Mouse (Mus musculus) CH12.LX (cell line): ENCODE measurements around the gene Actl11.

Experiments used
- CTCF ChIP-seq, 2 experiments: IDR thresholded peaks in 1 of 2; conservative IDR thresholded peaks in 1 of 2; 2 replicates each; pipeline ENCODE4 v1.5.1; 2011 to 2012; ENCODE audit warnings: low read depth in 2 of 2, low read length in 2 of 2, improper control_type of control experiment in 1 of 2, inconsistent platforms in 1 of 2, mild to moderate bottlenecking in 1 of 2, moderate library complexity in 1 of 2
- E2F4 ChIP-seq: IDR thresholded peaks from 2 replicates; pipeline ENCODE4 v1.6.1; 2011; ENCODE audit warnings: low read depth, low read length, improper control_type of control experiment; ENCODE audit not compliant: insufficient replicate concordance
- ETS1 ChIP-seq: conservative IDR thresholded peaks from 2 replicates; pipeline ENCODE4 v1.6.1; 2012; ENCODE audit warnings: low read depth, mild to moderate bottlenecking, inconsistent platforms, low read length, improper control_type of control experiment, moderate library complexity
- POLR2A ChIP-seq: IDR thresholded peaks from 2 replicates; pipeline ENCODE4 v1.6.1; 2011; ENCODE audit warnings: low read depth, mild to moderate bottlenecking, improper control_type of control experiment, low read length
- POLR2AphosphoS2 ChIP-seq: IDR thresholded peaks from 2 replicates; pipeline ENCODE4 v1.6.1; 2011; ENCODE audit warnings: low read depth, low read length, improper control_type of control experiment
- SIN3A ChIP-seq: IDR thresholded peaks from 2 replicates; pipeline ENCODE4 v1.6.1; 2012; ENCODE audit warnings: low read length, improper control_type of control experiment, inconsistent platforms

DNA sequence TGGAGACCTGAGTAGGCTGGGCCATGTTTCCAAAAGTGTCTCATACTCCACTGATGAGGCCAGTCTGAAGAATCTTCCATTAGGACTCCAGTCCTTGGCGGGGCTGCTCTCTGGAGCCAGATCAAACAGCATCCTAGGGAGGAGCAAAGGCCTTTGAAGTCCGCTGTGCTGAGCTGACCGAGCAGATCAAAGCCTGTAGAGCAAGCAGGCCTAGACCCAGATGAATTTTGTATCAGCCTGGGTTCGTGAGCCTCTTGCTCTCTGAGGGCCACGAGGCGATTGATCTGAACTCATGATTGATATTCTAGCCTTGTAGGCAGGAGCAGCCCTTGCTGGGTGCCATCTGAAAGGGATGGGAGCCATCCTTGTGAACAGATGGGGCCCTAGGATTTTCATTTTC is 31.6 kb downstream of the Actl11 start:
- TF ChIP-seq CTCF (conservative IDR thresholded peaks at IDR 0.05 in 1 of 2, IDR thresholded peaks at IDR 0.05 in 1 of 2; ENCODE audit: low read depth in 2 of 2, low read length in 2 of 2) (no peak), SIN3A (no peak), POLR2A (no peak), POLR2AphosphoS2 (no peak), E2F4 (no peak), ETS1 (no peak)
